Mouse (Mus musculus) CD4-positive, CD25-positive, alpha-beta regulatory T cell, adult 4 months (primary cell): ENCODE measurements around the gene Scn3b. TPM values are rescaled to one million over a fixed set of nuclear protein-coding genes. Genes with fewer than 3 reads are reported as not detected.

ENCODE experiments used
- ATAC-seq: one replicate; pipeline ENCODE4 v1.8.0; 2017
- polyA plus RNA-seq, 2 experiments: library from polyadenylated mRNA; unstranded; fragments of 100-300 nt; shearing (Covaris generic); gene quantifications; one replicate each; pipeline ENCODE4 v1.2.1; 2017

The Scn3b gene
- polyA plus RNA-seq, 2 experiments from 2014 or later: 0.13 TPM; not detected in 1

DNA sequence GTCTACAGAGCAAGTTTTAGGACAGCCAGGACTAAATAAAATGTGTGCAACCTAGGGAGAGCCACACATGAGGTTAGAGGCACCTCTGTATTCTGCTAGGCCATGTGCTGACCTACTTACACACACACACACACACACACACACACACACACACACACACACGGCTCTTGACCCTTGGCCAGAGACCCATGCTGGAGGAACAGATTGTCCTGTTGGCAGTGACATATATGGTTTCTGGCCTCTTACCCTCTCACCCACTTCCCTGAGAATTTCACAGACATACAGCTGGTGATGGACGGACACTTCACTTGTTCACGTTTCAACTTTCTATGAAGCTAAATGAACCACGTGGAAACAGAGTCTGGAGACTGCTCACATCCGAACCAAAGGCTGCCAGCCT is 49.8 kb downstream of the Scn3b start:
- no peak for ATAC-seq

DNA sequence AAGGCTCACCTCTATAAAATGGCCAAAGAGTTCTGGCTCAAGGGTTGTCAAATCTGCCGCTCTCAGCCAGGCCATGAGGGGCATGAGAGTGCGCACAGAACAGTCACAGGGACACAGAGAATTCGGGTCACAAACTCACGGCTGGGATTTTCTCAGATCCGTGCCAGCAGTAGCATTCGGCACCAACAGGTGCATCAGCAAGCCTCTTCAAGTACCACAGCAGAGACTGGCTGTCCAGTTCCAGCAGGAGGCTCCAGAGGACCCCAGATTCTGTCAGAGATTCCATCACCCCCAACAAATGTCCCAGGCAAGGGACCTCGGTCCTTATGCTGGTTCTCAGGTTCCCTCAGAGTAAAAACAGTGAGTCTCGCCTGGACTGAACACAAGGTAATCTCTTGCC is 51.4 kb downstream of the Scn3b start:
- ATAC-seq: no peak

DNA sequence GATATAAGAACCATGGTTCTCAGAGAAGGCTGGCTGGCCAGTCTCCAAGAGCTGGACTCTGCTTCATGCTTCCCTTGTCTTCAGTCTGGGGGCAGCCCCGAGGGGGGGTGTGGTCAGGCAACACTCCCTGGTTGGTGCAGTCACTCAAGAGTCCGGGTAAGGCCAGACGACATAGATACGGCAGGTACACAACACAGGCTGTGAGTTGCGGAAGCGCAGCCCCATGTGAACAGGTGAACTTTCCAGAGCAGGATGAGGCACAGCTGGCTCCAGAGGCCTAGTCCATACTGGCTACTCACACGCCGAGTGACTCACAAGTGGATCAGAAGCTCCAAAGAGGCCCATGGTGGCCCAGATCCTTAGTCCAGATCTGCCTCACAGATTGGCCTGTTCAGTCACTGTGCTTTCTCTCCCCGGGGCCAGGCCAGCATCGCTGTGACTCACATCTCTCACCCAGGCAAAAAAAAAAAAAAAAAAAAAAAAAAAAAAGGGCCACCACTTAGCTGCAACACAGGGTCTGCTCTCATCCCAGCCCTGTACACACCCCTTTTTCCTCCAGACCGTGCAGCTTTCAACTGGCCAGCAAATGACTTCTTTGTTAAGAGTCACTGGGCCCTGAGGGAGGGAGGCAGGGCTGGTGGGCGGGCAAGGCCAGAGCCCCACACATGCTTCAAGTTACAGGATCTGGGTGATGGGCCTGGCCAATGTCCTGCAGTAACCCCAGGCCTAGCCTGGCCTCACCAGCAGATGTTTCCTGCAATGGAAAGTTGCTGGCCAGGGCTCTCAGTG is 52.1 kb downstream of the Scn3b start:
- ATAC-seq: no peak

DNA sequence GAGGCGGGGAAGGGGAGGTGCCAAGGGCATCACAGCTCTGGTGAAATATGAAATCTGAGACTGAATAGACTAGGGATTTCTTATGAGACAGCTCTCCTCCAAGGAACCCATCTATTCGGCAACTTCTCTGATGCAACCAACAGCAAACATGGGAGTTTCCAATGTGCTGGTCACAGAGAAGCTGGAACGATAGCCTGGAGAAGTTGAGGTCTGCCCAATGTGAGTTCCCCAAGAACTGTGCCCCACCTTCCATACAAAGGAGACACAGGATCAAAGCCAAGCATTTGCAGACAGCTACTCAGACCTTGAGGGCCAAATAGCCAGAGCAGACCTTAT is 52.6 kb downstream of the Scn3b start:
- ATAC-seq: no peak

GRCm38 (mm10) chr9:40322372-40322771 is 53.4 kb downstream of the Scn3b start:
- no peak for ATAC-seq

GRCm38 (mm10) chr9:40323171-40323570 is 54.2 kb downstream of the Scn3b start:
- ATAC-seq: no peak

GRCm38 (mm10) chr9:40323773-40324172 is 54.8 kb downstream of the Scn3b start:
- no peak for ATAC-seq

- ATAC-seq: no peak
Observed at GRCm38 (mm10) chr9:40324232-40324792, 55.3 kb downstream of the Scn3b start.

DNA sequence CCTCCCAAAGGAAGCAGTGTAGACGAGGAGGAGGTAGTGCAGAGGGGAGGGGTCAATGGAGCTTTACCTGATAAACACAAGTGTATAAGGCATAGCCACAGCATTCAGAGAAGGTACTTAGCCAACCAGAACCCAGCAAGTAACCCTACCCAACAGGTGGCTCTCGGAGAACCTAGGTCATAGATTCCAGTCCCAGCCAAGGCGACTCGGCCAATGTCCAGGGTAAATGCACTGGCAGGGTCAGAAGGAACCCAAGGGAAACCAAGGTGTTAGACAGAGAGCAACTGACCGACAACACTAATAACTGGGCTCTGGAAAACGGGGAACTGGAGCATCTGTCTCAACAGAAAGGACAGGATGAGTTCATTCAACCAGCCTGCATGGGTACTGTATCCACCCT is 55.8 kb downstream of the Scn3b start:
- ATAC-seq: no peak

- no peak for ATAC-seq
Observed at GRCm38 (mm10) chr9:40326260-40326915, 57.4 kb downstream of the Scn3b start.

DNA sequence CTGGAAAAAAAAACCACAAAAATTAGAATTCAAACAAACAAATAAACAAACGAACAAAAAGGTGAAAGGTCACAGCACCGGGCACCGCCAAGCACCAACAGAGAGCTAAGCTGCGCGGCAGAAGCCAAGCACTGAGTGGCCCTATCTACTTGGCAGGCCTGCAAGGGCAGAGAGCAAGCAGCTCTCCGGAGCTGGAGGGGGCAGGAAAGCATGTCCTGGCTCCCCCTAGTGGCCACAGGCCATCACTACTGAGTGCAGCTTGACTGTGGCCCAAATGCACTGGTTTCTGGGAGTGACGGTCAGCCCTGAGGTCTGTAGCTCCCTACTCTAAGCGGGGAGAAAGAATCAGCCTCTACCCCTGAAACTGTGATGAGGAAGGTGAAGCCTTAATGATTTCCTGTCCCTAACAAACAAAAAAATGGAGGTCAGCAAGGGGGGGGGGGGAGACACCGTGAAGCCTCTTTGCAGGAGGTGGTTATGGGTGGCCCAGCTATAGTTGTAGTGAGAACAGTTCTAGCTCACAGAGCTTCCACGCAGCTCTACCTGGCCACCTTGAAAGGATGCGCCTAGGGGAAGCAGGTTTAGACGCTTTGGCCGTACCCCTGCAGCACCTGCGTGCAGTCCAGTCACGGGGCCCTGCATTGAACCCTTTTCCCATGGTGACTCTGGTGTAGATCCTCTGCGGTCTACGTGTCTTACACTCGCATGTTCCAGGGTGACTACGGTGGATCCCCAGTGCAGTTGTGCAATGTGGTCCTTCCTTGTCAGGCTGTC is 61.8 kb downstream of the Scn3b start:
- ATAC-seq: peak; percentile 76

DNA sequence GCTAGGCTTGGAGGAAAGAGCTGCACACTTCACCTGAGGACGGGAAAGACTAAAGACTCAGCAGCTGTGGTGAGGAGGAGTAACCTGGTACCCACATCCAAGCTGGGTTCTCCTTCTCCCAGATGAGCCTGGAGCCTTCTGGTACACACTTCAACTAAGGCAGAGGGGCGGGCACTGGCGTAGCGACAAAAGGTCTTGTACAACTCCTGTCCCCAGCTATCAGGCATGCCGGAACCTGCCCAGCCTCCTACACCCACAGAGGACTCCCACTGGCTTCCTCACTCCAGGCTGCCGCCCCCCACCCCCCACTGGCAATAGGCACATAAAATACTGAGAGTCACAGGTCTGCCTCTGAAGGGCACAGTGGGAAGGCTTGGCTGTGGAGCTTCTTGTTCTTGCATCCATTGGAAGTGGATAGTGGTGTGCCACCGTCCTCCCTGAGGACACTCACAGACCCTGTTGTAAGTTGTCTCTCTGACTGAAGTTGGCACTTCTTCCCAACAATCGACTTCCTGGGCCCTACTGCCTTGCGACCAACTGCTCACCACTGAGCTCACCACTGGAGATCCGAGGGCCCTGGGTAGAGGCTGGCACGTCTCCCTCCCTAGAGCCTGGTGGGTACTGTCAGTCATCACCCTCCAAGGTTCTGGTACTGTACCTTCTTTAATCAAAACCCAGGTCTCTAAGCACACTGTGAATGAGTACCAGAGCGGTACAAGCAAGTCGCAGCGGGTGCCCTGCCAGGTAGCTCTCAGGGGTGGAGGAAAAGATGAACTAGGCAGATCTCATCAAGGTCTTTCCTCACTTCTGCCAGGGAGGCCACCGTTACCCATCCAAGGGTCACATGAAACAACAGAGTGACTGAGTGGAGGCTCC is 62.6 kb downstream of the Scn3b start:
- no peak for ATAC-seq

- ATAC-seq: no peak
Observed at GRCm38 (mm10) chr9:40332326-40332725, 63.3 kb downstream of the Scn3b start.

- no peak for ATAC-seq
Observed at GRCm38 (mm10) chr9:40332731-40333648, 64.0 kb downstream of the Scn3b start.

DNA sequence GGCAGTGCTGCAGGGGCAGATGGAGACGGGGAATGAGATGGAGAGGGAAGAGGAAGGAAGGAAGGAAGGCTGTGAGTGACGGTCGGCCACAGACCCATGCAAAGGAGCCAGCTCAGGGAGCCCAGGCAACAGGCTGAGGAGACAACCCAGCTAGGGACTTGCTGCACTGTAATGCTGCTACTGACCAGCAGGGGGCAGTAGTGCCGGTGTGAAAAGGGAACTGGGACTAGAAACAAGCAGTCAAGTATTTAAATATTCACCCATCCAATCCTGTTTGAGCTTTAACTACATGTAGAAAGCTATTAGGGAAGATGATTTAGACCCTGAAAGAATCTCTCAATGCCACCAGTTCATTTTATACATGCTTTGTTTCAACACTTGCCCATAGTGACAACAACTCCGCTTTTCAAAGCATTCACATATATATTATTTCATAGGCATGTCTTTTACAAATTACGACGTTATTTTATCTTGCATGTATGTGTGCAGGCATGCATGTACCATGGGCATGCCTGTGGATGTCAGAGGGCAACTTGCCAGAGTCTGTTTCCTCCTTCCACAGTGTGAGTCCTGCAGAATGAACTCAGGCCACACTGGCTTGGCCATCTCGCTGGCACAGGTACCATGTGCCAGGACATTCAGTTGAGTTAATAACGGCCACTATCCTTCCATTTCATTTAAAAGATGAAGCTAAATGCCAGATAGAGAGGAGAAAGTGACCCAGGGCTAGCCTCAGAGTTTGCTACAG is 64.8 kb downstream of the Scn3b start:
- peak; percentile 59 for ATAC-seq

- no peak for ATAC-seq
Observed at GRCm38 (mm10) chr9:40334617-40335016, 65.6 kb downstream of the Scn3b start.

- ATAC-seq: no peak
Observed at GRCm38 (mm10) chr9:40336701-40337100, 67.7 kb downstream of the Scn3b start.

DNA sequence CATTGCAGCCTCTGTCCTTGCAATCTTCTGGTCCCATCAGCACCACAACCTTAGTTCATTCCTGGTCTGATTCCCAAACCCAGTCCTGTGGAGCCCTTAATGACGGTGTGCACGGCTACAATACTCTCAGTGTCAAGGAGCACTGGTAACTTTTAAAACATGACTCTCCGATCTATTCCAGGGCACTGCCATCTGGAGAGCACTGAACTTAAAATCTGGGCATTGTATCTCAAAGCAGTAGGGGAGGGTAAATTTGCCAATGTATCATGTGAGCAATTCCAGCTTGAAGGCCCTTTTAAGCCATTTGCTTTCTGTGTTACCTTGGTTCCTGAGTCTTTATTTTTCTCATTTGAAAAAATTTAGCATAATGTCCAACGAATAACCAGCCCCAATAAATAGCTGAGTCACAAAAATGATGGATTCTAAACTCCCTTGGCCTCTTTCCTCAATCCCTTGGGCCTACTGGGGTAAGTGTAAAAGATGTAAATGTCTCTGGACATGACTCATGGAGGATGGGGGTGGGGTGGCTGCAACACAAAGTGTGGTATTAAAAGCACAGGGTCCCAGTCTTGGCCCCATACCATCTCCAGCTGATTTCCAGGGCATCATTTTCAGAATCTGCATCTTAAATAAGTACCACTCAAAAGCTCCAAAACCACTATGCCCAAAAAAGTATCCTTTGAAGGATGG is 68.3 kb downstream of the Scn3b start:
- ATAC-seq: no peak

GRCm38 (mm10) chr9:40339578-40339977 is 70.6 kb downstream of the Scn3b start:
- ATAC-seq: no peak
